Mouse (Mus musculus): ENCODE results near the gene Pik3r5. TPM values are rescaled to one million over a fixed set of nuclear protein-coding genes. Genes with fewer than 3 reads are reported as not detected.

Pik3r5 gene
- total RNA-seq (2021), result 1 to 10 TPM; 2.7 to 2.8 TPM
- long read RNA-seq, experiment 1, partial matches to known transcripts, result 1 of 3 reads
- long read RNA-seq, experiment 1, other reads (novel, unspliced or antisense), result 2 of 3 reads
- long read RNA-seq, experiment 2, result 0 reads

- peak; percentile 63 to 74 for DNase-seq (ENCODE audit: low spot score in 2 of 2)
Measured at GRCm38 (mm10) chr11:68431699-68432360, at the start of gene Pik3r5. TSS of gene Pik3r5 (plus strand) at chr11:68432121.

- DNase-seq (ENCODE audit: low spot score in 2 of 2), result no peak
Measured at GRCm38 (mm10) chr11:68383519-68383918, 48.4 kb upstream of the Pik3r5 start.

DNA sequence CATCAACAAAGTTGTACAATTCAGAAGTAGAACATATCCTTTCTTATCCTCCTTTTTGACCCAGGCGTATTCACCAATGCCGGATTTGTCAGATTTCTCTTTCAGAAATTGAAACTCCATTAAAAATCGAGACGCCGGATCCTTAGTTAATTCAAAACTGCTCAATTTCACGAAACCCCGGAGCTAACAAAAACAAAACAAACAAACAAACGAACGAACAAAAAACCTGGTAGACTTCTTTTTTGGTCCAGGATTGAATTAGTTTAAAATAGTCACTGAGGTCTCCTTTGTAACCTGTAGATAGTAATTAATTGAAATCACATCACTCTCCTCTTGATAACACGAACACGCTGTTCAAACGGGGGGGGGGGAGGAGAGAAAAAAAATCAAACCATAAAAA, 47.8 kb upstream of the Pik3r5 start:
- DNase-seq (ENCODE audit: low spot score in 2 of 2), result no peak

GRCm38 (mm10) chr11:68384592-68385020, 47.3 kb upstream of the Pik3r5 start:
- DNase-seq (ENCODE audit: low spot score in 2 of 2), result no peak

DNA sequence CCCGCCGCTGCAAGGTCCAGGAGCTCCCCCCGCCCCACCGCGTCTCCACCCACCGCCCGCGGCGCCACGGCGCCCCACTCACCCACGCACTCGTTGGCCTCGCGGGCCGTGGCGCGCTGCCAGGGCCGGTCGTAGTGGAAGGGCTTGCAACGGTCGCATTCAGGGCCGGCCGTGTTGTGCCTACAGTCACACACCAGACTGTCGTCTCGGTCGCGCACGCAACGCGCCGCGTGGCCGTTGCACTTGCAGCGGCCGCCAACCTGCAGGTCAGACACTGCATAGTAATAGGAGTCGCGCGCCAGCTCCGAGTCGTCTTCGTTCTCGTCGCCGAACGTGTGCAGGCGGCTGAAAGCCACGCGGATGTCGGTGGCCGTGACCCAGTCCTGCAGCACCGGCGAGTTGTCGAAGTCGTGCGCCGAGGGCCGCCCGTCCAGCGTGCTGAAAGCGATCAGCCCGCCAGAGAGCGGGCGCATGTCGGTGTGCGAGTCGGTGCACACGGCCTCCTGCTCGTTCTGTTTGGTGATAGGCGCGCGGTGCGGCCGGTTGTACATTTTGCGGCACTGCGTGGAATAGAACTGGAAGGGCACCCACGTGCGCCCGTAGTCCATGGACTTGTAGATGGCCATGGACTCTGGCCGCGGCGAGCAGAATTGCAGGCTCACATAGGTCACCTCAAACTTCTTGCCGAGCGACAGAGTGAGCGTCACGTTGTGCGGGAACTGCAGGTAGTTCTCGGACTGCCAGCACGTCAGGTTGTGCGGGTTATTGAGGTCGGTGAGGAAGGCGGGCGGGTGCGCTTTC, 46.7 kb upstream of the Pik3r5 start:
- peak in 1 of 2 experiments; percentile 8 for DNase-seq (ENCODE audit: low spot score in 2 of 2)

- peak; percentile 9 to 24 for DNase-seq (ENCODE audit: low spot score in 2 of 2)
Measured at GRCm38 (mm10) chr11:68385921-68386588, 45.9 kb upstream of the Pik3r5 start.

- DNase-seq (ENCODE audit: low spot score in 2 of 2), result peak; percentile 22 to 35
Measured at GRCm38 (mm10) chr11:68386589-68387440, 45.1 kb upstream of the Pik3r5 start.

DNA sequence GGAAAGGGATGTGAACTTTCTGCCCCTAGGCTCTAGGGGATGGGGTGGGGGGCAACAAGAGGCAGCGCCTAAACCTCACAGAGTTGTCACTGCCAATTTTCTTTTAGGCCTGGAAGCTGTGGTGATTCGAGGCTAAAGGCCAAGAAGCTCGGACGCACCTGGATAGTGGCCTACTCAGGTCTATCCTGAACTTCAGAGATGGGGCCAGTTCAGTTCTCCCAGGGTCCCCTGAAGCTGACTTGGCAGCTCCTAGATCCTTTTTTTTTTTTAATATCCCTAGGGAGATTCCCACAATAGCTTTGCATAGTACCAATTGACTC, 44.5 kb upstream of the Pik3r5 start:
- no peak for DNase-seq (ENCODE audit: low spot score in 2 of 2)

GRCm38 (mm10) chr11:68387971-68388654, 43.8 kb upstream of the Pik3r5 start:
- DNase-seq (ENCODE audit: low spot score in 2 of 2), result no peak

DNA sequence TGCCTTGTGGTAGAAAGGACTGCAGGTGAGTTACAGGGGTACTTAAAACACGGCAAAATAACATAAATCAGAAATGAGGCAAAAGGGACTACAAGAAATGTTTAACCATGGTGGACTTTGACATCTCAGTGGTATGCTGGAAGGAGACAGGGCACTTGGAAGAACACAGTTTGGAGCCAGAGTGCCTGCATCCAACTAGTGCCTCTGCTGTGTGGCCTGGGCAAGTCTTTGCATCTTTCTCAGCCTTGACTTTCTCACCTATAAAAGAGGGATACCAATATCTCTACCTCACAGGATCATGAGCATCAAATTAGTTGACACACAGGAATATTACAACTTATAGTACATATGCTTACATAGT, 43.3 kb upstream of the Pik3r5 start:
- DNase-seq (ENCODE audit: low spot score in 2 of 2), result no peak

DNA sequence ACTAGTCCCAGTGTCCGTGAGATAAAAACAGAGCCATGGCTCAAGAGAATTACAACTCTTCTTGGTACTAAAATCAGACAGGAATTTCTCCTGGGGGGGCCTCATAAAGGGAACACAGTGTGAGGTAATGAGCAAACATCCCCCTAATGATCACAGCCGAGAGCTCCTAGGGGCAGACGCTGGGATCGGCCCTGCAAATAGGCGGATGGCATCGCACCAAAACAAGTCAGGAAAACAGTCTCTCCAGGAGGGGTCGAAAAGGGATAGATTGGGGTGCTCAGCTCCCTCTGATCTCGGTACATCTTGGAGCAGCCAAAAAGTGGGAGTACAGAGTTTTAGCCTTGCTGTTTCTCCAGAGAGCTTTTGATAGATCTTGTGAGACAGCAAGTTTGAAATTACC, 42.3 kb upstream of the Pik3r5 start:
- no peak for DNase-seq (ENCODE audit: low spot score in 2 of 2)

DNA sequence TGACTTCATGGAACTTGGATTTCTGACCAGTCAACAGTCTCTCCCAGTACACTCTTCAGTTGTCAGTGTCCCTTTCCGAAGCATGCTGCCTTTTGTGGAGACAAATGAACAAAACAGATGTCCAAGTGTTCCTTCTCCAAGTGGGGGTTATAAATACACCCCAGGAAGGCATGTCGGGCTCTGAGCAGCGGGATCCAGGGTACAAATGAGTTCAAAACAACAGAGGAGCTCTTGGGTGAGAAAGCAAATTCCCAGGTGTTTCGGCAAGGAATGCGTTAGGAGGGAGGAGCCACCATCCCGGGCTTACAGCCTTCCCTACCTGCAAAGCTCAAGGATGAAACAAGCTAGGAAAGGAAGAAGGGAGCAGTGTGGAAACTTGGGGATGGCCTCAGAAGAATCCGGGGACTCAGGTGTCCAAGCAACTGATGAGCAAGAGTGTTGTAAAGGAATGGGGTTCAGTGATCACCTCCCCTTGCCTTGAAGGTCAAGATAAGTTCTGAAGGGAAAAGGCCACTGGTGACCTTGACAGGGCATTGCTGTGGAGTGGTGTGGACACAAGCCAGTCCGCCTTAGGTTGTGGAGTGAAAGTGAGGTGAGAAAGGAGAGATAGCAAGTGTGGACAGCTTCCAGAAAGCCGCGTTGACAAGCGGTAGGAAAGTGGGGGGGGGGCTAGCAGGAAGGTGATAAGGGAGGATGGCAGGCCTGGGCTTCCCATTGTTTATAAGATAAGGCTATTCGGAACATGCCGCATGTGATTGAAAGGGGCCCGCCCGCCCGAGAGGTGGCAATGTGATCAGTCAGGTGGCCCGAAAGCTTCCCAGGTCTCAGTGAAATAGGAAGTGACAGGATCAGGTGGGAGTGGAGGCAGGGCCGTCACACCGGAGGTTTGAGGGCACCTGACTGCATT, 41.3 kb upstream of the Pik3r5 start:
- no peak for DNase-seq (ENCODE audit: low spot score in 2 of 2)

DNA sequence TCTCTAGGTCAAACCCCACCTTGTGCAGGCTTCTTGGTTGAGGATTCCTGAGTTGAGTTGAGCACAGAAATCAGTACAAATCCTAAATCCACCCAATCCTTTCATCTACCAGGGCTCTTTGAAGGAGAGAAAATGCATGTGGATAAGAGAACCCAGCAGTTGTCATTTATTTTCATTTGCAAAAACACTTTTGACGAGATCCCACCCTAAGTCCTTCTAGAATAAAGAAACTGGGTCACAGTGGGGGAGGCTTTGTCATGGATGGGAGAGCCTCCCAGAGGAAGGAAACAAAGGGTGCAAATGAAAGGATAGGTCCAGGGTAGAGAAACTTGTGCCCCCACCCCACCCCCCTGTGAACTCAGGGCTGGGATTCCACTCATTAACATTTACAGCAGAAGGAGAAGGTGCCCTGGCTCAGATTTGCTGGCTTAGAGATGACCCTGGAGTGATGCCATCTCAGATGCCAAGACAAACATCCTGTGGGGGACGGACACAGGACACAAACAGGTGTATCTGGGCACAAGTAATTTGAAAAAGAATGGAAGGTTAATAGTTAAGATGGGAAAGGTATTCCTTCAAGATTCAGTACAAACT, 37.9 kb upstream of the Pik3r5 start:
- DNase-seq (ENCODE audit: low spot score in 2 of 2), result no peak

DNA sequence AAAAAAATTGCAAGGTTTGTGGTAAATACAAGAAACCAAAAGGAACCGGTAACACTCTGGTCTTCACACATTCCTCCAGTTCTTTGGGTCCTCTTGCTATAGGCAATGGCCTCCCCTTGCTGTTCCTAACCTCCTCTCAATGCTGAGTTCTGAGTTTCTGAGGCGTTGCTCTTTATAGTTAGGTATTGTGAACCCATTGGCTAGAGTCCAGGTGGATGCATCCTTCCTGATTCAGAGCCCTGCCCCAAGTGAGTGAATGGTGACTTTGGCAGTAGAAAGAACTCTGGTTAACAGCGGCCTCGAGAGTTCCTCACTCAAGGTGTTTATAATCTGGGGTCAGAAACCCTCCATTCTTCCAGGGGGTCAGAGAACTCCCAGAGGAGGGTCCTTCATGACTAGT, 37.2 kb upstream of the Pik3r5 start:
- DNase-seq (ENCODE audit: low spot score in 2 of 2), result no peak

GRCm38 (mm10) chr11:68395546-68395945, 36.4 kb upstream of the Pik3r5 start:
- DNase-seq (ENCODE audit: low spot score in 2 of 2), result no peak

- no peak for DNase-seq (ENCODE audit: low spot score in 2 of 2)
Measured at GRCm38 (mm10) chr11:68398891-68399547, 32.9 kb upstream of the Pik3r5 start.

- DNase-seq (ENCODE audit: low spot score in 2 of 2), result peak; percentile 2 to 16
Measured at GRCm38 (mm10) chr11:68399548-68400020, 32.3 kb upstream of the Pik3r5 start.

- peak in 1 of 2 experiments; percentile 20 for DNase-seq (ENCODE audit: low spot score in 2 of 2)
Measured at GRCm38 (mm10) chr11:68400021-68400671, 31.8 kb upstream of the Pik3r5 start.
